Mouse (Mus musculus) midbrain, embryonic 11.5 days (tissue): ENCODE measurements around the gene Gm45713. TPM values are rescaled to one million over a fixed set of nuclear protein-coding genes. Genes with fewer than 3 reads are reported as not detected.
"Not testable (repeated sequence)": the region's sequence is repeated elsewhere in the genome, so short reads cannot be mapped to it uniquely, and the experiment has no call there.

ENCODE experiments used
- ATAC-seq: fragments of 200-750 bp; cut with Nextera tagmentation; 2 replicates; pipeline ENCODE4 v1.8.0; 2017; ENCODE audit warnings: moderate TSS enrichment, moderate library complexity; ENCODE audit not compliant: low FRiP score
- DNase-seq: peaks from one replicate; pipeline ENCODE4 v3.0.0; 2015; ENCODE audit warnings: low spot score; ENCODE audit errors: missing footprints
- H3K27ac ChIP-seq: fragments of 300-500 bp; sonication (generic); 2 replicates; pipeline ENCODE4 v1.5.1; 2014; ENCODE audit warnings: low read depth, low read length
- H3K27me3 ChIP-seq: fragments of 300-500 bp; sonication (generic); 2 replicates; pipeline ENCODE4 v1.6.1; 2014; ENCODE audit warnings: mild to moderate bottlenecking, low read length, moderate library complexity, mixed read lengths; ENCODE audit not compliant: control insufficient read depth, insufficient read depth
- H3K36me3 ChIP-seq: fragments of 300-500 bp; sonication (generic); 2 replicates; pipeline ENCODE4 v1.6.1; 2014; ENCODE audit warnings: mild to moderate bottlenecking, low read length, moderate library complexity, mixed read lengths; ENCODE audit not compliant: control insufficient read depth, insufficient read depth
- H3K4me1 ChIP-seq: fragments of 300-500 bp; sonication (generic); 2 replicates; pipeline ENCODE4 v1.6.1; 2014; ENCODE audit warnings: low read length; ENCODE audit not compliant: control insufficient read depth, insufficient read depth
- H3K4me2 ChIP-seq: fragments of 300-500 bp; sonication (generic); 2 replicates; pipeline ENCODE4 v1.6.1; 2014; ENCODE audit warnings: mild to moderate bottlenecking, moderate library complexity
- H3K4me3 ChIP-seq: fragments of 300-500 bp; sonication (generic); 2 replicates; pipeline ENCODE4 v1.5.1; 2014; ENCODE audit warnings: low read depth, low read length
- H3K9ac ChIP-seq: fragments of 300-500 bp; sonication (generic); 2 replicates; pipeline ENCODE4 v1.6.1; 2014; ENCODE audit warnings: low read length
- H3K9me3 ChIP-seq: fragments of 300-500 bp; sonication (generic); 2 replicates; pipeline ENCODE4 v1.6.1; 2016; ENCODE audit warnings: low read length; ENCODE audit not compliant: control insufficient read depth
- WGBS: fragments of 180-500 bp; shearing (Covaris S2); extraction: QIAGEN DNeasy Blood & Tissue Kit; methylation state at CpG from one replicate; pipeline ENCODE4 v1.1.7; 2014; 5-methylcytosine and 5-hydroxymethylcytosine counted together
- polyA plus RNA-seq: library from polyadenylated mRNA; unstranded; fragments of >200 nt; fragmentation: Nextera tagmentation; extraction: Ambion mirVana; gene quantifications from 2 replicates; pipeline ENCODE4 v1.2.1, GENCODE M21; 2014

Gene Gm45713
- polyA plus RNA-seq, 1 experiment from 2014 or later = 0.60 TPM

GRCm38 (mm10) chr7:45100046-45100445, 36.0 kb downstream of the Gm45713 start:
- no peaks in the 10 kb centered on the region for H3K27me3 ChIP-seq
- no peak overlapping the region for H3K9ac ChIP-seq
- H3K4me2 ChIP-seq = no peak overlapping the region
- 93% methylated on average over 6 of the region's 6 CpGs for WGBS
- H3K36me3 ChIP-seq = no peaks in the 10 kb centered on the region
- no peak for DNase-seq
- H3K4me3 ChIP-seq = no peak overlapping the region
- H3K27ac ChIP-seq = no peak overlapping the region
- H3K4me1 ChIP-seq = no peaks in the 10 kb centered on the region
- no peak for ATAC-seq
- no peaks in the 10 kb centered on the region for H3K9me3 ChIP-seq

GRCm38 (mm10) chr7:45098541-45099240, 37.3 kb downstream of the Gm45713 start:
- H3K27ac ChIP-seq = no peak overlapping the region
- no peaks in the 10 kb centered on the region for H3K4me1 ChIP-seq
- WGBS = 90% methylated on average over 8 of the region's 8 CpGs
- H3K4me3 ChIP-seq = no peak overlapping the region
- no peak overlapping the region for H3K4me2 ChIP-seq
- no peak for DNase-seq
- no peaks in the 10 kb centered on the region for H3K36me3 ChIP-seq
- ATAC-seq = no peak
- H3K9me3 ChIP-seq = no peaks in the 10 kb centered on the region
- no peak overlapping the region for H3K9ac ChIP-seq
- H3K27me3 ChIP-seq = no peaks in the 10 kb centered on the region

GRCm38 (mm10) chr7:45097479-45097878, 38.6 kb downstream of the Gm45713 start:
- no peak overlapping the region for H3K27ac ChIP-seq
- H3K36me3 ChIP-seq = no peaks in the 10 kb centered on the region
- WGBS = 73% methylated on average over 6 of the region's 6 CpGs
- H3K4me2 ChIP-seq = no peak overlapping the region
- no peak overlapping the region for H3K9ac ChIP-seq
- no peak for DNase-seq
- 0 out of 2 replicates have a peak, but pooled peaks cover 2% of the 10 kb centered on the region for H3K4me1 ChIP-seq
- no peak for ATAC-seq
- no peaks in the 10 kb centered on the region for H3K27me3 ChIP-seq
- no peak overlapping the region for H3K4me3 ChIP-seq
- H3K9me3 ChIP-seq = no peaks in the 10 kb centered on the region

- H3K36me3 ChIP-seq, H3K4me1 ChIP-seq, H3K27ac ChIP-seq, H3K27me3 ChIP-seq, H3K9me3 ChIP-seq, ATAC-seq, H3K4me2 ChIP-seq, H3K9ac ChIP-seq, DNase-seq, H3K4me3 ChIP-seq: not testable (repeated sequence)
- WGBS = 93% methylated on average over 14 of the region's 14 CpGs
These were observed 40.1 kb downstream of the Gm45713 start for GRCm38 (mm10) chr7:45095965-45096364.

- H3K27me3 ChIP-seq = no peaks in the 10 kb centered on the region; the same call in 1 of the 2 replicates
- H3K9me3 ChIP-seq = no peaks in the 10 kb centered on the region
- H3K4me2 ChIP-seq = no peak overlapping the region
- no peak overlapping the region for H3K4me3 ChIP-seq
- 84% methylated on average over 6 of the region's 6 CpGs for WGBS
- no peak for DNase-seq
- H3K27ac ChIP-seq = no peak overlapping the region
- no peak overlapping the region for H3K9ac ChIP-seq
- H3K36me3 ChIP-seq = no peaks in the 10 kb centered on the region
- H3K4me1 ChIP-seq = peaks cover 9% of the 10 kb centered on the region
- no peak for ATAC-seq
These were observed 40.7 kb downstream of the Gm45713 start for GRCm38 (mm10) chr7:45095367-45095766.

GRCm38 (mm10) chr7:45094121-45094520, 41.9 kb downstream of the Gm45713 start:
- Histone ChIP-seq H3K9ac (no peak overlapping the region), H3K27ac (no peak overlapping the region), H3K4me2 (no peak overlapping the region), H3K4me1 (peaks cover 9% of the 10 kb centered on the region), H3K36me3 (no peaks in the 10 kb centered on the region), H3K27me3 (no peaks in the 10 kb centered on the region; the same call in 1 of the 2 replicates), H3K9me3 (no peaks in the 10 kb centered on the region), H3K4me3 (no peak overlapping the region)
- 80% methylated on average over 7 of the region's 7 CpGs for WGBS
- DNase-seq (no peak), ATAC-seq (no peak)

- WGBS = 36% methylated on average over 17 of the region's 18 CpGs
- no peaks in the 10 kb centered on the region for H3K9me3 ChIP-seq
- H3K4me3 ChIP-seq = no peak overlapping the region
- H3K27ac ChIP-seq = no peak overlapping the region
- H3K4me2 ChIP-seq = no peak overlapping the region
- H3K36me3 ChIP-seq = no peaks in the 10 kb centered on the region
- no peak for ATAC-seq
- no peaks in the 10 kb centered on the region; the same call in 1 of the 2 replicates for H3K27me3 ChIP-seq
- no peak overlapping the region for H3K9ac ChIP-seq
- H3K4me1 ChIP-seq = peaks cover 9% of the 10 kb centered on the region
- DNase-seq = no peak
These were observed 42.5 kb downstream of the Gm45713 start for GRCm38 (mm10) chr7:45093516-45093905.

- ATAC-seq (no peak), DNase-seq (peak; percentile 88)
- Histone ChIP-seq H3K9me3 (no peaks in the 10 kb centered on the region), H3K36me3 (no peaks in the 10 kb centered on the region), H3K27me3 (no peaks in the 10 kb centered on the region; the same call in 1 of the 2 replicates), H3K9ac (no peak overlapping the region), H3K4me2 (no peak overlapping the region), H3K4me3 (no peak overlapping the region), H3K4me1 (peaks cover 9% of the 10 kb centered on the region), H3K27ac (no peak overlapping the region)
- 73% methylated on average over 12 of the region's 12 CpGs for WGBS
These were observed 43.1 kb downstream of the Gm45713 start for GRCm38 (mm10) chr7:45092828-45093515.

GRCm38 (mm10) chr7:45092048-45092447, 44.0 kb downstream of the Gm45713 start, which contains the start of gene Rcn3:
Gene Rcn3, minus strand, starts transcription at chr7:45092221.
- peak within 1 kb of the TSS; percentile 64 for H3K4me2 ChIP-seq
- no peaks in the 10 kb centered on the region for H3K9me3 ChIP-seq
- WGBS = under 1% methylated on average over 16 of the region's 16 CpGs
- peak; percentile 95 for ATAC-seq
- peak within 1 kb of the TSS; percentile 56 for H3K9ac ChIP-seq
- peaks cover 9% of the 10 kb centered on the region for H3K4me1 ChIP-seq
- H3K27me3 ChIP-seq = no peaks in the 10 kb centered on the region; the same call in 1 of the 2 replicates
- peak; percentile 98 for DNase-seq
- H3K4me3 ChIP-seq = peak within 1 kb of the TSS; percentile 44
- no peak within 1 kb of the TSS for H3K27ac ChIP-seq
- no peaks in the 10 kb centered on the region for H3K36me3 ChIP-seq
